Mouse (Mus musculus): ENCODE results near the gene Hrh3.

Hrh3 gene

GRCm38 (mm10) chr2:180107081-180107480 is 2.8 kb upstream of the Hrh3 start:
- no peak for DNase-seq (ENCODE audit: low spot score in 2 of 2)

DNA sequence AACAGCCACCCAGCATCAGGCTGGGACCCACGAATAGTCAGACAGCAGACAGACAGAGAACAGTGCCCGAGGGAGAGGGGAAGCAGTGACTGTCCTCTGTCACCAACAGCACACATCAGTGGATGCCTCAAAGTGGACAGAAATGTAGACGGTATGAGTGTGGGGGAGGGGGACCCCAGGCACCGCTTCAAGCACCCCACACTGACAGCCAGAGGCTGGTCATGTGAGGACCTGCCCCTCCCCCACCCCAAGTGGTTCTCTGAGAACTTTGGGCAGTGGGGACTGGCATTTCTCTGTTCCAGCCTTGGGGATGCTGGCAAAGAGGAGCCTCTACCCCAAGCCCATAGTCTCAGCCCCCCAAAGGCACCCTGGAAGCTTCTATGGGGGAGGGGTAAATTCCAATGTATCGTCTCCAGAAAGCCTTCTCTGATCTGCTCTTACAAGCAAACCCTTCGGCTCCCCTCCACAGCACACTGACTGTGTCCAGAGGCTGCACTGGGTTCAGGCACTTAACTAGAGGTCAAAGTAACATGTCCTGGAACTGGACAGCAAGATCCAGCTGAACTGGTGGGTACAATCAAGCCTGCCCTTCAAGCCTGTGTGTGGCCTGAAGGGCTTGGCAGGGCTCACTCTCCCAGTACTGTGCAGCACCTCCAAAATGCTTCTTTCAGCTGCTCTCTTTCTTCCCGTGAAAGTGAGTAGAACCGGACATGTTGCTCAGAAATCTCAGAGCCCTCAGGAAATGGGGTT is 1.3 kb upstream of the Hrh3 start:
- DNase-seq (ENCODE audit: low spot score in 2 of 2), result no peak

- no peak for DNase-seq (ENCODE audit: low spot score in 2 of 2)
These were observed 530 bp upstream of the Hrh3 start for GRCm38 (mm10) chr2:180104659-180105377.

- no peak for DNase-seq (ENCODE audit: low spot score in 2 of 2)
These were observed 924 bp downstream of the Hrh3 start for GRCm38 (mm10) chr2:180103151-180103977.

DNA sequence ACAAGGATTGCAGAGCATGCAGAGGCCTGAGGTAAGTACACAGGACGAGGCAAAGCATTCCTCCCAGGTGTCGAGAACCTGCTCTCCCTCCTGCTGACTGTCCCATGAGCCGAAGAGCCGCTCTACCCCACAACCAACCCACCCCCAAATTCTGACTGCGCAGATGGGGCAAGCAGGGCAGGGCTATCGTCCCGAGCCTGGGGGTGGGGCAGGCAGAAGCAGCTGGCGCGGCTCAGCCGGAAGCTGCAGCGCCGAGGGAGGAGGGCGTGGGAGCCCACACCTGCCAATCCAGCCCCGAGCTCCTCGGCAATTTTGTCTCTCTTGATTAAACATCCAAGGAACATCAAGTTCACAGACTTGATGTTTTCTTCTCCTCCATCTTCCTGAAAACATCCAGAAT is 4.8 kb downstream of the Hrh3 start:
- DNase-seq (ENCODE audit: low spot score in 2 of 2), result no peak

GRCm38 (mm10) chr2:180098167-180098566 is 6.1 kb downstream of the Hrh3 start:
- no peak for DNase-seq (ENCODE audit: low spot score in 2 of 2)

DNA sequence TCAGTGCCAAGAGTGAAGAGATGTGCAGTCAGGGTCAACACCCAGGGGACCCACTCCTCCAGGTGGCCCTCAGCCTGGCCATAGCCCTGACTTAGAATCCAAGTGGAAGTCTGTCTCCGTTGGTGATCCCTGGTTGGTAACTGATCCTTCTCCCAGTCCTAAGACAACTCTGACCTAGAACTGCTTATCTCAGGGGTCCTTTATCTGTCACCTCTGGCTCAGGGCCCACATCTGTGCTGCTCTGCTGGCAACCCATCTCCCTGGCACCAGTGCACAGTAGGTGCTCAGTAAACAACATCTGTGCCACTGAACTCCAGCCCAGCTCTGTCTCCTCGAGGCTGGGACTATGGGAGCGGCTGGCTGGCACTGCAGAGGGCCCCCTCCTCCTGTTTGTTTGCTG is 6.7 kb downstream of the Hrh3 start:
- DNase-seq (ENCODE audit: low spot score in 2 of 2), result no peak

- no peak for DNase-seq (ENCODE audit: low spot score in 2 of 2)
These were observed 8.6 kb downstream of the Hrh3 start for GRCm38 (mm10) chr2:180095711-180096110.

DNA sequence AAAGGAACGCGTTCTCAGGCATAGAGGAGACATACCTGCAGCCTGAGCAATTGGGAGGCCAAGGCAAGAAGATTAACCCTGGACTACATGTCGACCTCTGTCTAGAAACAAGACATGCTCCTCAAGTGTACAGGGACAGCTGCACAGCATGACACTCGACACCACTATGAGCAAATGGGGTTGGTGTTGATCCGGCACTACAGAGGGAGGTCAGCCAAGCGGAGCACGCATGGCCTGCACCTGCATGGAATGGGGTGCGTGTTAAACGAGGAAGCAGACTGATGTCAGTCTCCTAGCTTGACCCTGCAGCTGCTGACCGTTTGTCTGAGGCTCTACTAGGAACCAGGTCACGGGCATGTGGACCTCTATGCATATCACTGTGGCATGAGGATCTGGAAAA is 14.0 kb downstream of the Hrh3 start:
- DNase-seq (ENCODE audit: low spot score in 2 of 2), result no peak

DNA sequence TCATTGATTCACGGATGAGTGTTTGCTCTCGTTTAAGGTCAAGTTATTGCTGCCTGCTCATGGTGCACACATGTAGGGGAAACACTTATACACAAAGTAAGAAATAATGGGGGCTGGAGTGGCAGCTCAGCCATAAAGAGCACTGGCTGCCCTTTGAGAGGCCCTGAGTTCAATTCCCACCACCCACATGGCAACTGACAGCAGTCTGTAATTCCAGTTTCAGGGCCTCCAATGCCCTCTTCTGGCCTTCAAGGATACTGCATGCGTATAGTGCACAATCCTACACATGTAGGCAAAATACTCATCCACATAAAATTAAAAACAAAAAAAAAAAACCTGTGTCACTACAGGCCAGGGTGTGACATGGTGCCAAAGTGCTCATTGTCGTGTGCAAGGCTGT is 16.8 kb downstream of the Hrh3 start:
- no peak for DNase-seq (ENCODE audit: low spot score in 2 of 2)

DNA sequence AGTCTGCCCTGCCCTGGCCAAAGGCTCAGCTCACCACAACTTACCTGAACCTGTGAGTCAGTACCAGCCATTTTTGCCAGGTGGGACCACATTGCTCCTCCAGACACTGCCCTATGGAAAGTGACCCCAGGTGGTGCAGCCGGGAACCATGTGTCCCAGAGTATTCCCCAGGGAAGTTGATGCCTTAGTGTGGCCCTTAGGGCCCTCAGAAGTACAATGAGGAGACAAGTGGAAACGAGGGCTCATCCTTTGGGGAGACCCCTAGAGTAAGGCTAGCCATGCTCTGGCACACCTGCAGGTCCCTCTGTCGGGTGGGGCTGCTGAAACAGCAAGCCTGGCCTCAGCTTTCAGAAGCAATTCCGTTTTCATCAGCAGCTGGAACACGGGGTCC is 17.7 kb downstream of the Hrh3 start:
- no peak for DNase-seq (ENCODE audit: low spot score in 2 of 2)

GRCm38 (mm10) chr2:180085926-180086636 is 18.2 kb downstream of the Hrh3 start:
- DNase-seq (ENCODE audit: low spot score in 2 of 2), result no peak

DNA sequence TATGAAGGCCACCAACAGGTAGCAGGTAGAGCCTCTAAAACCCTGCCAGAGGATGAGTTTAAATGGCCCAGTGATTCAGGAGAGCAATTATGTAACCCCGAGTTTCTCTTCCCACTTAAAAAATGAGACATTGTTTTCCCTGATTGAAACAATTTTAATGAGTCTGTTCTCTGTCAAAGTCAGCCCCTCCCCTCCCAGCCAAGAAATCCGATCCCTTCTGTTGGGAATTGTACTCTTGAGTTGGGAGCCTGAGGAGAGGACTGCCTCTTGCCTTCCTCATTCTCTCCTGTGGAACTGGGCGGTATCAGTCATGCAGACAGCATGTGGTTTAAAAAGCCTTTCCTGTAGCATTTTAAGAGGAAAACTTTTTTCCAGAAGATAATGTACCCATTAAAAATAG is 19.7 kb downstream of the Hrh3 start:
- no peak for DNase-seq (ENCODE audit: low spot score in 2 of 2)

- no peak for DNase-seq (ENCODE audit: low spot score in 2 of 2)
These were observed 21.2 kb downstream of the Hrh3 start for GRCm38 (mm10) chr2:180083063-180083462.

DNA sequence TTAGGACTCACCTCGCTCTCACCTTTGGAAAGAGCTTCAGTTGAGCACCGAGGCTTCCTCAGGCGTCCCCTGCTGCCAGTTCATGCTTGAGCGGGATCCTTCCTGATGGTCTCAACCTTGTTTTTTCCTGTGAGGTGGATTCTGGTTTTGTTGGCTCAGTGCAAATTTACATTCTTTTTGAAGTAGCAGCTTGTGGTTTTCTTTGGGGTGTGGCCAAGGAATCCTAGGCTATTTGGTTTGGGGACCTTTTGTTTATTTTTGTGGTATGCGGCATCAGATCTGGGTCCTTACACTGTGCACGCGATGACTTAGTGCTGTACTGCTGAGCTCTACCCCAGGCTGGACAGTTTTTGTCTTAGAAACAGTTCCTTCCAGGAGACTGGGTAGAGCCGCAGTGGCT is 23.6 kb downstream of the Hrh3 start:
- DNase-seq (ENCODE audit: low spot score in 2 of 2), result no peak

- DNase-seq (ENCODE audit: low spot score in 2 of 2), result no peak
These were observed 26.7 kb downstream of the Hrh3 start for GRCm38 (mm10) chr2:180077622-180078021.

- DNase-seq (ENCODE audit: low spot score in 2 of 2), result no peak
These were observed 31.4 kb downstream of the Hrh3 start for GRCm38 (mm10) chr2:180072886-180073285.

- no peak for DNase-seq (ENCODE audit: low spot score in 2 of 2)
These were observed 32.6 kb downstream of the Hrh3 start for GRCm38 (mm10) chr2:180071671-180072070.

DNA sequence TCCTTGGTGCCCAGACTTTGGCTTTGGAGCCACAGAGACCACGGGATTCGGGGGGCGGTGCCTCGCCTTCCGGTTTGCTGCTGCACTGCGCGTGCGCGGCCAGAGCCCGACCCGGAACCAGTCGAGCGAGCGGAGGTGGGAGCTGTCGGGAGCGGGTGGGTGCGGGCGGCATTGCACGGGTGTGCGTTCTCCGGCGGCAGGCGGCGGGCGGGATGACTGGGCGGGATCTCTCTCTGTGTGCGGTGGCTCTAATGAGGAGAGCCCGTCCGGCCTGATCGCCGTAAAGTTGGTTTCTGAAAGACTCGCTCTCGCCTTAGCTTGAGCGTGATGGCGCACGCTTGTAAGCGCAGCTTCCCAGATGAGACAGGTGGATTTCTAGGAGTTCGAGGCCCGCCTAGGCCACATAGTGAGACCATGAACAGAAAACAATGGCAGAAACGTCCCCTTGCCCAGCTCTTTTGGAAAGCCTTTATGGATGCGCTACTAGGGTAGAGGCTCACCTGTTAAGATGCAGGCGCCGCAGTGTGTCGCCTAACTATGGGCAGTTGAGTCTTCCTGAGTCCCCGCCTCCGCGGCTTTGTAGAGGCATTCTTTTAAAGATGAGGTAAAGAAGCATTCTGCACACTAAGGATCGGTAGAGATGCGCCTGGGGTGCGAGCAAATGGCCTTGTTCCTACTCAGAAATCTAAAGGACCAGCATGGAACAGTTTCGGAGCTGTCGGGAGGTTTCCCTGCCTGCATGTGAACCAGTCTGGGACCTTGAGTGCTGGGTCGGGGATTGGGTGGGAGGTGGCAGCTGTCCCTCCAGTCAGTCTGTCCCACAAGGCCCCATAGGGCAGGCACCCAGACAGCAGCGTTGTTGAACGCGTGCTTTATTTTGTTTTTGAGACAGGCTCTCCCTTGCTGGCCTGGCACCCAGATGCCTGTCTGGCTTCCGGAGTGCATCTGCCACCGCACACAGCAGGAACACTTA is 33.5 kb downstream of the Hrh3 start, which contains the start of gene Mtg2:
Mtg2 (plus strand) TSS at position 108 of the 973 bp plus-strand sequence.
- DNase-seq (ENCODE audit: low spot score in 2 of 2), result peak; percentile 90 to 96

DNA sequence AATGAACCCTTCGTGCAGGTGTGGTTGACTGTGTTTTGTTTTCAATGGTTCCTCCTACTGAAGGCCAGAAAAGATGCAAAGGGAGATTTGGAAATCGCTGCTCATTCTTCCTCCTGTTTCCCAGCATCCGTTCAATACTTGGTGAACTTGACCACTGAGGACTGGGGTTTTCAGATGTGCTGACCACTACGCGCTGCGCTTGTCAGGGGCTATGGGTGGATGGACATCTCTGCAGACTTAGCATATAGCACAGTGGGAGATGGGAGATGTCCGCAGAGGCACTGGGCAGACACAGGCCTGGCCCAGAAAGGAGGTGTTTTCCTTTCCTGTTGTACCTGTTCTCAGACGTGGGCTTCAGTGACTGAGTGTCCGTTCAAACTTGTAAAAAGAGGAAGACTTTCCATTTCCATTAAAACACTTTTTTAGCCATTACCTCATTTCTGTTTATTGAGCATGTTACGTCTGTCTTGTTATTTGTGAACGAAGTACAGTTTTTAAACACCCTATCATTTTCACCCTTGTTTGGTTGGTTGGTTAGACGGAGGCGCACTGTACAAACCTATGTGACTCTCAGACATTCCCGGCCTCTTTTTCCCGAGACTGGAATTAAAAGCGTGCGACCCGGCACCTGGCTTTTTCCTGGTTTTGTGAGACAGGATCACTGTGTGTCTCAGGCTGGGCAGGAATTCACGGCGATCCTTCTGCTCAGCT is 34.4 kb downstream of the Hrh3 start:
- no peak for DNase-seq (ENCODE audit: low spot score in 2 of 2)
